Mouse (Mus musculus) heart, embryonic 11.5 days (tissue): ENCODE results near the gene Pxmp2. TPM values are rescaled to one million over a fixed set of nuclear protein-coding genes. Genes with fewer than 3 reads are reported as not detected.

Experiments
- ATAC-seq: fragments of 200-750 bp; cut with Nextera tagmentation; replicated peaks from 2 replicates; pipeline ENCODE4 v1.8.0; 2017; ENCODE audit warnings: moderate library complexity; ENCODE audit not compliant: insufficient number of reproducible peaks, low FRiP score, low TSS enrichment
- H3K27ac ChIP-seq: fragments of 300-500 bp; sonication (generic); 2 replicates; pipeline ENCODE4 v1.5.1; 2014; ENCODE audit warnings: mild to moderate bottlenecking, low read depth, low read length
- H3K27me3 ChIP-seq: fragments of 300-500 bp; sonication (generic); 2 replicates; pipeline ENCODE4 v1.6.1; 2014; ENCODE audit warnings: mild to moderate bottlenecking, low read length, mixed read lengths; ENCODE audit not compliant: control insufficient read depth, insufficient read depth
- H3K36me3 ChIP-seq: fragments of 300-500 bp; sonication (generic); 2 replicates; pipeline ENCODE4 v1.6.1; 2014; ENCODE audit warnings: mild to moderate bottlenecking, low read length, moderate library complexity, mixed read lengths; ENCODE audit not compliant: control insufficient read depth, insufficient read depth
- H3K4me1 ChIP-seq: fragments of 300-500 bp; sonication (generic); 2 replicates; pipeline ENCODE4 v1.6.1; 2014; ENCODE audit warnings: low read length; ENCODE audit not compliant: control insufficient read depth, insufficient read depth
- H3K4me2 ChIP-seq: fragments of 300-500 bp; sonication (generic); 2 replicates; pipeline ENCODE4 v1.6.1; 2014; ENCODE audit warnings: mild to moderate bottlenecking, moderate library complexity
- H3K4me3 ChIP-seq: fragments of 300-500 bp; sonication (generic); 2 replicates; pipeline ENCODE4 v1.5.1; 2014; ENCODE audit warnings: low read depth, low read length
- H3K9ac ChIP-seq: fragments of 300-500 bp; sonication (generic); 2 replicates; pipeline ENCODE4 v1.6.1; 2014; ENCODE audit warnings: mild to moderate bottlenecking, low read depth, low read length, moderate library complexity
- H3K9me3 ChIP-seq: fragments of 300-500 bp; sonication (generic); replicated peaks from 2 replicates; pipeline ENCODE4 v1.6.1; 2016; ENCODE audit warnings: low read length; ENCODE audit not compliant: control insufficient read depth
- WGBS: fragments of 180-500 bp; shearing (Covaris S2); extraction: QIAGEN DNeasy Blood & Tissue Kit; methylation state at CpG from one replicate; pipeline ENCODE4 v1.1.7; 2014; ENCODE audit not compliant: insufficient replicate concordance; 5-methylcytosine and 5-hydroxymethylcytosine counted together
- polyA plus RNA-seq: library from polyadenylated mRNA; unstranded; fragments of >200 nt; fragmentation: Nextera tagmentation; extraction: Ambion mirVana; gene quantifications from 2 replicates; pipeline ENCODE4 v1.2.1, GENCODE M21; 2014

Pxmp2 gene
- polyA plus RNA-seq, 1 experiment from 2014 or later: 15.1 TPM

GRCm38 (mm10) chr5:110286446-110287083, 579 bp upstream of the Pxmp2 start:
- H3K4me1 ChIP-seq: 0 out of 2 replicates have a peak, but pooled peaks cover 4% of the 10 kb centered on the region
- ATAC-seq: peak; percentile 79
- peak overlapping the region; percentile 83 for H3K9ac ChIP-seq
- peak overlapping the region; percentile 58; the same call in 1 of the 2 replicates for H3K27ac ChIP-seq
- H3K36me3 ChIP-seq: peaks cover 2% of the 10 kb centered on the region; the same call in 1 of the 2 replicates
- peak overlapping the region; percentile 94 for H3K4me2 ChIP-seq
- no peaks in the 10 kb centered on the region for H3K9me3 ChIP-seq
- WGBS: 4% methylated on average over 30 of the region's 31 CpGs
- peak overlapping the region; percentile 66 for H3K4me3 ChIP-seq
- no peaks in the 10 kb centered on the region for H3K27me3 ChIP-seq

- Histone ChIP-seq H3K4me2 (peak overlapping the region; percentile 94), H3K27ac (no peak overlapping the region), H3K9me3 (no peaks in the 10 kb centered on the region), H3K9ac (peak overlapping the region; percentile 73), H3K36me3 (no peaks in the 10 kb centered on the region), H3K4me1 (0 out of 2 replicates have a peak, but pooled peaks cover 4% of the 10 kb centered on the region), H3K4me3 (peak overlapping the region; percentile 66), H3K27me3 (no peaks in the 10 kb centered on the region)
- WGBS: 3% methylated on average over 15 of the region's 15 CpGs
- ATAC-seq: no peak
Measured at GRCm38 (mm10) chr5:110285156-110285555, 830 bp downstream of the Pxmp2 start.

DNA sequence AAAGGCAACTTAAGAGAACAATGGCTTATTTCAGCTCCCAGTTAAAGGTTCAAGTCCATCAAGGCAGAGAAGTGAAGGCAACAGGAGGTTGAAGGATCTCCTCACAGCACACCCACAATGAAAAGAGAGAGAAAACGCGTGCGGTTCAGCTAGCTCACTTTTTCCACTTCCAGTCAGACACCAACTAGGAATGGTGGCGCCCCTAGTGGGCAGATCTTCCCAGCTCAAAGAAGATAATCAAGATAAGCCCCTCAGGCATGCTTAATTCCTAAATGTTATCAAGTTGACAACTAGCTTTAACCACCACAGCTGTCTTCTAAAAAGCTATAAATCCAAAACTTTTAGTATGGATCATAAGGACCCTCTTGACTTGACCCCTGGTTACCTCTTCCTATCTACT, 1.4 kb downstream of the Pxmp2 start:
- H3K27me3 ChIP-seq: no peaks in the 10 kb centered on the region
- 10% methylated on average over 4 of the region's 4 CpGs for WGBS
- peak overlapping the region; percentile 94 for H3K4me2 ChIP-seq
- H3K36me3 ChIP-seq: no peaks in the 10 kb centered on the region
- H3K27ac ChIP-seq: no peak overlapping the region
- peak overlapping the region; percentile 66 for H3K4me3 ChIP-seq
- no peaks in the 10 kb centered on the region for H3K9me3 ChIP-seq
- no peak for ATAC-seq
- H3K4me1 ChIP-seq: 0 out of 2 replicates have a peak, but pooled peaks cover 4% of the 10 kb centered on the region
- H3K9ac ChIP-seq: no peak overlapping the region

- no peaks in the 10 kb centered on the region for H3K9me3 ChIP-seq
- 0 out of 2 replicates have a peak, but pooled peaks cover 4% of the 10 kb centered on the region for H3K4me1 ChIP-seq
- no peak overlapping the region for H3K4me3 ChIP-seq
- H3K4me2 ChIP-seq: no peak overlapping the region
- no peak for ATAC-seq
- no peak overlapping the region for H3K9ac ChIP-seq
- no peak overlapping the region for H3K27ac ChIP-seq
- H3K27me3 ChIP-seq: no peaks in the 10 kb centered on the region
- no peaks in the 10 kb centered on the region for H3K36me3 ChIP-seq
- 81% methylated on average over 2 of the region's 2 CpGs for WGBS
Measured at GRCm38 (mm10) chr5:110281984-110282383, 4.0 kb downstream of the Pxmp2 start.

- Histone ChIP-seq H3K27me3 (no peaks in the 10 kb centered on the region), H3K36me3 (no peaks in the 10 kb centered on the region), H3K9me3 (no peaks in the 10 kb centered on the region), H3K4me2 (no peak overlapping the region), H3K9ac (no peak overlapping the region), H3K27ac (no peak overlapping the region), H3K4me3 (no peak overlapping the region), H3K4me1 (no peaks in the 10 kb centered on the region)
- no peak; the same call in 1 of the 2 replicates for ATAC-seq
- 94% methylated on average over 1 of the region's 1 CpGs for WGBS
Measured at GRCm38 (mm10) chr5:110276910-110277309, 9.1 kb downstream of the Pxmp2 start.

GRCm38 (mm10) chr5:110276391-110276790, 9.6 kb downstream of the Pxmp2 start:
- no peaks in the 10 kb centered on the region for H3K36me3 ChIP-seq
- no peaks in the 10 kb centered on the region for H3K4me1 ChIP-seq
- no peaks in the 10 kb centered on the region for H3K9me3 ChIP-seq
- 61% methylated on average over 2 of the region's 2 CpGs for WGBS
- no peak overlapping the region for H3K4me2 ChIP-seq
- no peak overlapping the region for H3K27ac ChIP-seq
- no peak overlapping the region for H3K4me3 ChIP-seq
- H3K27me3 ChIP-seq: no peaks in the 10 kb centered on the region
- no peak overlapping the region for H3K9ac ChIP-seq
- ATAC-seq: no peak

DNA sequence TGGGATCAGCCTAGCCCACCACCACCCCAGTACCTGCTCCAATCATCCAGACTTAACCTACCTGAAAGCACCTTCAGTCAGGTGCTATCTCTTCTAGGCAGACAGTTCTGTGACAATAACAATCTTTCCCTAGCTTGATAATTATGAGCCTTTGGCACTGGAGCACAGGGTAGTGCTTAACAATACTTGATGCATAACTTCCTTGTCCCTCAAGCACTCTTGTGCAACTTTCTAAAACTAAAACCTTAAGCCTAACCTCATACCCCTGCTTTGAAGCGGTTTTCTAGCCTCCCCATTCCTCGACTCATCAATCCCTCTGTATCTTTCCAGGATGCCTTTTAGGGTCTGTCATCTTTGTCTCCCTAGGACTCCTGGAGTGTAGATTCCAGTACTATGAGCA, 11.1 kb downstream of the Pxmp2 start:
- WGBS: 48% methylated on average over 2 of the region's 2 CpGs
- Histone ChIP-seq H3K36me3 (no peaks in the 10 kb centered on the region), H3K4me2 (no peak overlapping the region), H3K9me3 (no peaks in the 10 kb centered on the region), H3K27ac (no peak overlapping the region), H3K9ac (no peak overlapping the region), H3K4me3 (no peak overlapping the region), H3K27me3 (no peaks in the 10 kb centered on the region), H3K4me1 (no peaks in the 10 kb centered on the region)
- no peak for ATAC-seq

GRCm38 (mm10) chr5:110274147-110274546, 11.8 kb downstream of the Pxmp2 start:
- no peak overlapping the region for H3K27ac ChIP-seq
- H3K9ac ChIP-seq: no peak overlapping the region
- no peaks in the 10 kb centered on the region for H3K27me3 ChIP-seq
- WGBS: 72% methylated on average over 4 of the region's 4 CpGs
- no peak overlapping the region for H3K4me2 ChIP-seq
- no peaks in the 10 kb centered on the region for H3K36me3 ChIP-seq
- H3K4me1 ChIP-seq: no peaks in the 10 kb centered on the region; the same call in 1 of the 2 replicates
- H3K4me3 ChIP-seq: no peak overlapping the region
- no peak for ATAC-seq
- H3K9me3 ChIP-seq: no peaks in the 10 kb centered on the region

DNA sequence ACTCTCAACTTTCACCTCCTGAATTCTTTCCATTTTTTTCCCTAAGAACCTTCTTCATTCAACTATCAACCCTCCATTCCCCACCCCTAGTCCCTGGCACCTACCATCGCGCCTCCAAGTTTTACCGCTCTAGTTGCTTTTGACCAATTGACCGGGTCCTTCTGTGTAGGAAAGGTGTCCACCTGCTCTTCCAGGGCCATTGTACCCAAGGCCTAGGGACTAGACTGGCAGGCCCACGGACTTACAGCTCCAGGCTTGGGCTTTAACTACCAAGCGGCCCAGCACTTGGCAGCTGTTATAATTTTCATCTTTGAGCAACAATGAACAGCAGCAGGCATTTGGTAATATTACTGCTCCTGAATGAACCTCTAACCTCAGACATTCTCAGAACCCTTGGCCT, 15.7 kb downstream of the Pxmp2 start:
- Histone ChIP-seq H3K27ac (no peak overlapping the region), H3K9me3 (no peaks in the 10 kb centered on the region)

More for the DNA sequence above, 15.7 kb downstream of the Pxmp2 start:
- WGBS: 87% methylated on average over 6 of the region's 6 CpGs
- Histone ChIP-seq H3K4me3 (no peak overlapping the region), H3K36me3 (peaks cover 15% of the 10 kb centered on the region), H3K4me2 (no peak overlapping the region), H3K27me3 (no peaks in the 10 kb centered on the region), H3K4me1 (peaks cover 5% of the 10 kb centered on the region), H3K9ac (no peak overlapping the region)
- ATAC-seq: no peak
